Mouse (Mus musculus): ENCODE measurements at regions not wholly inside any gene's neighbourhood (a gene's known extent, or its start where the extent isn't known, plus 50 kb on each side); places are given as distances from the start of the nearest gene placed in this dataset.
A peak's percentile ranks its signal among the peaks of the same experiment; 100 is the strongest.

DNA sequence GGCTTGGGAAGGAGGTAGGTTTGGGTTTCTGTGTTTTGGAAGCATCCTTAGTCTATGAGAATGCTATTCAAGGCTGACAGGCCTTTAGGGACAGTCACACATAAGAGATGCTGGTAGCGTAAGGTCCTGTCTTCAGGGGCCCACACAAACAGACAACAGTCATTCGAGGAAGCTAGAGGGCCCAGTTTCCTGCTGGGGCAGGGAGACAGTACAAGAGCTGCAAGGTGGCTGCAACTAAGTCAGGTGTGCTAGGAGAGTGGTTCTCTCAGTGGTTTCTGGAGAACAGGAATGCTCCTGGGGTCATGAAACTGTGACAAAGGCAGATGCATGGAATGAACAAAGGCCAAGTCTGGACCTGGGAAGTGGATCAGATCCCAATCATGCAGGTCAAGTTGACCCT is 161.1 kb downstream of the Cd24a start:
- no peak for ATAC-seq (replicated peaks in 1 of 2; ENCODE audit: insufficient read depth in 1 of 2, low FRiP score in 2 of 2, low TSS enrichment in 1 of 2, low read depth in 1 of 2, poor library complexity in 2 of 2, severe bottlenecking in 2 of 2)

DNA sequence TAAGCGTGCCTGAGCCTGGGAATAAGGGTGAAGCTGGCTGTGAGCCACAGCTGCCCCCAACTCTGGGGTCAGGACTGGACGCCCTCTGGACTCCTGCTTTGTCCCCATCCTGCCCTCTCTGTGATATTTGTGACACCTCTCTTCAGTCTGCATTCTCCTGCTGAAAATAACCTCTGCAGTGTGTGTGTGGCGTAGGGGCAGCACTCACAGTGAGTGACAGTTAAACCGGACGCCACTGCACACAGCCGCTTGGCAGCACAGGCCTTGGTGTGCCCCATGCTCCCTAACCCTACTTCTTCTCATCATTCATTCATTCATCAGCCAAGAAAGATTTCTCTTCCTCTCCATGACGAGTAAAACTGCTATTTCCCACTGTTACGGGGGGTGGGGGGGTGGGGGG is 161.6 kb downstream of the Cd24a start:
- peak; percentile 17 to 19; a peak in 1 of 4 replicates for ATAC-seq (replicated peaks in 1 of 2; ENCODE audit: insufficient read depth in 1 of 2, low FRiP score in 2 of 2, low TSS enrichment in 1 of 2, low read depth in 1 of 2, poor library complexity in 2 of 2, severe bottlenecking in 2 of 2)

DNA sequence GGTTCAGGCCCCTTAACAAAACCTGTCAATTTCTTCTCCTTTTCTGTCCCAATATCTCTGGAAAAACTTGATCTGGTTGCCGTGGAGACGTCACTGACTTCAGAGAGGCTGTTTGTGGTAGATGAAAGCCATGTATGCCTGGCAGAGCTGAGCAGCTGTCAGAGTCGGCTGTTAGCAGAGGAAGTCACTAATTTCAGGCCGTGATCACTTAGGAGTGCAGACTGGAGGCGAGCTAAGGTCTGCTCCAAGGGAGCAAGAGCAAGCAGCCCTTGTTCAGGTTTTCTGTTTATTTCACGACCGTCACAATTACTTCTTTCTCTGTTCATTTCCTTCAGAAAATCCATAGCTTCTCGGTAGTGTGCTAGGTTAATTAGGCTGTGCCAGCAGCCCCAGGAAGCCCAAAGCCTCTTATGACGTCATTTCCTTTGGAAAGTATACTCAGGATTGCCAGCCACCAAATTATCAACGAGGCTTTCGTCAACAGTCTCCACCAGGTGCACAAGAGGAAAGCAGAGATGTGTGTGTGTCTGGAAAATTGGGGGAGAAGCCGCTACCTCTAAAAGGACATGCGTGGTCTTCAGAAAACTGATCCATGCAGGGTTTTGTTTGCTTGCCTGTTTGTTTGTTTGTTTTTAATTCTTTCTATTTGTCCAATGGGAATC is 161.2 kb downstream of the Qrsl1 start:
- ATAC-seq (replicated peaks in 1 of 2; ENCODE audit: insufficient read depth in 1 of 2, low FRiP score in 2 of 2, low TSS enrichment in 1 of 2, low read depth in 1 of 2, poor library complexity in 2 of 2, severe bottlenecking in 2 of 2): peak; percentile 88 to 89

DNA sequence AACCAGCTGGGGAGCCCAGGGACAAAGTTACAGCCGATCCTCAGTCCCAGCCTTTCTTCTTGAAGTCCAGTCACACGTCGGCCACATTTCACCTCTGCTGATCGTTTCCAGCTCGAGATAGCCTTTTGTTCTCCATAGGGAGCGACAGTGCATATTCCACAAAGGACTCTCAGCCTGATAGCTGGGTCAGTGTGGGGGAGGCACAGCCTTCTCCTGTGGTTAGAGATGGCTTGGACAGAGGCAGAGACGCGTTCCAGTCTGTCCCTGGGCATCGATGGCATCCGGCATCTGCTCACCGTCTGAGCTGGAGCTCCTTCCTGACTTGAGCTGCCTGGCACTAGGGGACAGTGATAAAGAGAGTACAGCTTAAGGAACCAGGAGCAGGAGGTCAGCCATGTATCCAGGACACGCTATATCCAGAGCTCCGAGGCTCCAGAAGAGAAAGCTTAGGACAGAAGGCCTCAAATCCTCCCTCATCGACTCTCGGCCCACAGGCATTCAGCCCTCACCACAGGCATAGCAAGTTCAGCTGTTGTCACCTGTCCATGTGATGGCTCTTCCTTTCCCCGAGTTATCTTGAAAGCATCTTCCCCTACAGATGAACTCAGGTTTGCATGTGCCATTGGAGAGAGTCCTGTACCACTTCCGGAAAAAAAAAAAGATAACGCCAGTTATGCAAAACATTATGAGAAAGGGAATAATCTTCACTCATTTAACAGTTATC is 160.0 kb downstream of the Qrsl1 start:
- ATAC-seq (replicated peaks in 1 of 2; ENCODE audit: insufficient read depth in 1 of 2, low FRiP score in 2 of 2, low TSS enrichment in 1 of 2, low read depth in 1 of 2, poor library complexity in 2 of 2, severe bottlenecking in 2 of 2): no peak

DNA sequence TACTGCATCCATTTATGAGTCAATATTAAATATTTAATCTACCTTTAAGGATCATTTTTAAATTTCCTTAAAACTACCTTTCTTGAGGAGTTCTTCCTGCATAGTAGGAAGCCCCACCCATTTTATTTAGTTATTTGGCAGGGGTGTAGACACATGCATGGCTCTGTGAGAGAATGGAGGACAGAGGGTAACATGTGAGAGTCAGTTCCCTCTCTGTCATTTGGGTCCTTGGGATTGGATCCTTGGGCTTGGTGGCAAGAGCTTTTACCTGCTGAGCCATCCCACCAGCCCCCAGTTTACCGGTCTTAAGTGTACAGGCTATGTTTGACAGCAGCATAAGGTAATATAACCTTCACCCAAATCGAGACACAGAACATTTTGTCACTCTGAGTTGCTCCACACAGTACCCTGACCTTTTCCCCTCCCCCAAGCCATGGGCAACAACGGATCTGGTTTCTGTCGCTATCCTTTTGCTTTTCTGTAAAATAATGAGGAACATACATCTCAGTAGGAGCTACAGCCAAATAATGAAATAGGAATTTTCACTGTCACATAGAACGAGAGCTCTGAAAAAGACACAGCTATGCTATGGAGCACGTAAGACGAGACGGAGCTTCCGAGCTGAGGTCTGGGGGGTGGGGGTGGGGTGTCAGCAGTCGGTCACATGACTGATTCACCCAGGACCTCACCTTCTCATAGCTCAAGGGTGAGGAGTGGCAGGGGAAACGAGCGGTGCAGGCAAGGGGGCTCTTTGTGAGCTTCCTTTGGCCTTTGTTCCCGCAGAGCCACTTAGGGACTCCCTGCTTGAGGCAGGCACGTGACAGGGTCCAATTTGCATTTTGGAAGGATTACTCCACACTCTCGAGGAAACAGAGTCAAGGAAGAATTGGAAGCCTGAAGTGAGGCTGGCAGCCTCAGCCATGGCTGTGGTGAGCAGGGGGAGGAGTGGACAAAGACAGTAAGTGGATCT is 159.2 kb downstream of the Qrsl1 start:
- ATAC-seq (replicated peaks in 1 of 2; ENCODE audit: insufficient read depth in 1 of 2, low FRiP score in 2 of 2, low TSS enrichment in 1 of 2, low read depth in 1 of 2, poor library complexity in 2 of 2, severe bottlenecking in 2 of 2): no peak

DNA sequence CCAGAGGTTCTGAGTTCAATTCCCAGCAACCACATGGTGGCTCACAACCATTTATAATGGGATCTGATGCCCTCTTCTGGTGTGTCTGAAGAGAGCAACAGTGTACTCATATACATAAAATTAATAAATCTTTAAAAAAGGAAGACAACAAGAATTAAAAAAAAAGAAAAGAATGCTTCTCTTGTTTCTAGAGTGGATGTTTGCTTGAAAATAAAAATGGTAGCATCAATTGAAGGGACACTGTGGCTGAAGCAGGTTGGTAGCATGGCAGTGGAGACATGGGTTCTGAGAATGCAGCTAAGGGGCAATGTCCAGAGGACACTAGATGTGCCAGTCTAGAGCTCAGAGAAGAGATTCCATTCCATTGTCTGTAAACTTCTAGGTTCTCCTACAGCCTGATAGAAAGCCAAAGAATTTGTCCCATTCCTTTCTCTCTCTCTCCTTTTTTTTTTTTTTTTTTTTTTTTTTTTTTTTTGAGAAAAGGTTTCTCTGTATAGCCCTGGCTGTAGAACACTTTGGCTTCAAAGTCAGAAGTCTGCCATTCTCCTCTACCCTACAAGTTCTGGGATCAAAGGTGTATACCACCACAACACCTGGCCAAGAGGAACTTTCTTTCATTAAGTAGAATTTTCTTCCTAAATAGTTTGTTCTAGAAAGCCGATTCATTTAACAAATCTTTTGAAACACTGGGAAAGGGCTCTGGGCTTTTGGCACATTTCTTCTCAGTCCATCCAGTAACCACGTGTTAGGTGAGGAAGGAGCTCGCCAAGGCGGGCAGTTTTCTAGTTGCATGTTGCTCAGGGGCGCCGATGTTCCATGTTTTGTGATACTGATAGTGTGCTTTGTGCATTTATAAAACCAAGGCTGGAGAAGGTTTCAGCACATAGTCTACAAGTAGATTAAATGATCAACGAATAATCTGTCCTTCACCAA is 158.1 kb downstream of the Qrsl1 start:
- ATAC-seq (replicated peaks in 1 of 2; ENCODE audit: insufficient read depth in 1 of 2, low FRiP score in 2 of 2, low TSS enrichment in 1 of 2, low read depth in 1 of 2, poor library complexity in 2 of 2, severe bottlenecking in 2 of 2): no peak

DNA sequence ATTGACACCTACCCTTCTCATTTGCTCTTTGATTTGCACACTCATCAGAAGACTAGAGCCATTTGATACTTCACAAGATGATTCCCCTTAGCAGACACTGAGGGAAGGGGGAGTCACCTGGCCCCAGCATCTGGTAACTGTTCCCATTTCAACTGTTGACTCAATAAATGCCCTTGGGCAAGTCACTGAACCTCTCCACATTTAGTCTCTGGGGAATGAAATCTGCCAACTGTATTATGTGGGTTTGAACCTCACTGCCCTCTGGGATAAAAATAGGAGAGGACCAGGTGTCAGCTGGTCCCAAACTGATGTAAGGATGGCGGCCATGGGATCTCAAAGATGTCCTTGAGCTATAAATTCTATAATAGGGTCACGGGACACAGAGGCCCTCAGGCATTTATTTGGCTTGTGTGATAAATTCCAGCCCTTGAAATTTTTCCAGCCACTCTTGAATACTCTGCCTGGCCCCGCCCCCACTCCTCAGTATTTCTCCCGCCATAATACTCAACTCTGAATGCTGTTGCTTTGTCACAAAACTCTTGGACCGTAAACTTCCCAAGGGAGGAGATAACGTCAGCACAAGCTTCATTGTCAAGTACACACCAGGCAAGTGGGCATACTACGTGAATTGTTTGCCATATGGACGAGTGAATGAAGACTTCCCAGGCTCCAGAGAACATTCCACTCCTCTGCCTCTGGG is 155.5 kb downstream of the Qrsl1 start:
- no peak for ATAC-seq (replicated peaks in 1 of 2; ENCODE audit: insufficient read depth in 1 of 2, low FRiP score in 2 of 2, low TSS enrichment in 1 of 2, low read depth in 1 of 2, poor library complexity in 2 of 2, severe bottlenecking in 2 of 2)

DNA sequence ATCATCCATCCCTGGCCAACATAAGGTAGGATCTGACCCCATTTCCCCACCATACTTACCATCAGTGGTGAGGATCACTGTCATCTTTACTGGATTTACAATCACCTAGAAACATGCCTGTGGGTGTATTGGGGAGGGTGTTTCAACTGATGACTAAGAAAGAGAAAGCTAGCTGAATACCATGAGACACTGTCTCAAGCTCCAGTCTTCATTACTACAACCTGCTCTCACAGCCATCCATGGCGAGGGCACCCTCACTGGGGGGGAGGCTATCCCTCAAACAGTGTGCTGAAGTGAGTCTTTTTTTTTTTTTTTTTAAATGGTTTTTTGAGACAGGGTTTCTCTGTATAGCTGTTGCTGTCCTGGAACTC is 154.9 kb downstream of the Qrsl1 start:
- ATAC-seq (replicated peaks in 1 of 2; ENCODE audit: insufficient read depth in 1 of 2, low FRiP score in 2 of 2, low TSS enrichment in 1 of 2, low read depth in 1 of 2, poor library complexity in 2 of 2, severe bottlenecking in 2 of 2): no peak

DNA sequence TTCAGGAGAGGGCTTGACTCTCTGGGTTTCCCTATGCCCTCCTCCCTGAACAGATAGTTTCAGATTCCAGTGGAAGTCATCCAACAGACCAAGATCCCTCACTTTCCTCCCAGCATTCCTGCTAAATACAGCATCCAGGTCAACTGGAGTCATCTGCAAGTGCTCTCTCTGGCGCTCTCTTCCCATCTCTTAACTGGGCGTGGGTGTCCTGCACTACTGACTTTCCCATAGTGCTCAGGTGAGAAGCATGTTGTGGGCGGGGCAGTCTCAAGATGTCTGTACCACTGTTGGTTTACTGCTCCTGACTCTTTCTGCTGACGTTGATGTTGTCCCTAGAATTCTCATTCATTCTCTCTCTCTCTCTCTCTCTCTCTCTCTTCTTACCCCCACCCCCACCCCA is 154.0 kb downstream of the Qrsl1 start:
- ATAC-seq (replicated peaks in 1 of 2; ENCODE audit: insufficient read depth in 1 of 2, low FRiP score in 2 of 2, low TSS enrichment in 1 of 2, low read depth in 1 of 2, poor library complexity in 2 of 2, severe bottlenecking in 2 of 2): no peak

DNA sequence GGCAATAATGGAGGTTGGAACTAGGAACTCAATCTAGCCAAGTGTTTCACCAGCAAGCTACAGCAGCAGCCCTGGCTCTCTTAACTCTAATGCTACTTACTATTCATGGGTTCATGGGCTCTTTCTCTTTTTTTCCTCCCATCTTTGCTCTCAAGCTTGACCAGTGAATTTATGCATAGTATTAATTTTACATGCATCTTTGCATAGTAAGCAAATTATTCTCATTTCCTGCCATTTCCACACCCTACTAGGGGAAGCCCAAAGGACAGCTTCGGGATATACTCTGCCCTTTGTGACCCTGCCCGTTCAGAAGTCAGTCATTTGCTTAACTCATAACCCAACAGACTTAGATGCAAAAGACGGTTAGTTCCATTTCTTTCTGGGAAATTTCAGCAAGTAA is 153.2 kb downstream of the Qrsl1 start:
- ATAC-seq (replicated peaks in 1 of 2; ENCODE audit: insufficient read depth in 1 of 2, low FRiP score in 2 of 2, low TSS enrichment in 1 of 2, low read depth in 1 of 2, poor library complexity in 2 of 2, severe bottlenecking in 2 of 2): no peak

DNA sequence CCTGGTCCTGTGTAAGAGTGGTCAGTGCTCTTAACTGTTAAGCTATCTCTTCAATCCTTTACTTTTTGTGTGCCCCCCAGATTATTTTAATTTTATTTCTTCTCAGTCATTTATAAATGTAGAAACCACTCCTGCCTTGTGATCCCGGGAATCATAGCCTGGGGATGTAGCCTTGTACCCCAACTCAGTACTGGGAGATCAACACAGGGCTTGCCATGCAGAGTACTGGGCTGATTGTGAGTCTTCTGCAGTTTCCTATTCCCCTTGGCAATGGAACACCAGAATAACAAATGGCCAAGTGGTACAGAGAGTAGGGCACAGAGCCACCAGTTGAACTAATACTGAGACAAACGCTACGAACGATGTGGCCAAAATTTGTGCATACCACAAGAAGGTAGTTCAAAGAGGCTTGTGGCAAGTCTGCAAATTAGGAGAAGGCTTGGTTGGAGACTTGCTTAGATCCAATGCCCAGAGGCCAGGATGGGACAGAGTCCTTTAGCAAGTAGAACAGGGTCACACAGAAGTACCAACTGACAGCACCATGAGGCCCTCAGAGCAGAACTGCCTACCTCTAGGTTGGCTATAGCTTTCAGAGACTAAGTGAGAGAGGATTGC is 151.9 kb downstream of the Qrsl1 start:
- ATAC-seq (replicated peaks in 1 of 2; ENCODE audit: insufficient read depth in 1 of 2, low FRiP score in 2 of 2, low TSS enrichment in 1 of 2, low read depth in 1 of 2, poor library complexity in 2 of 2, severe bottlenecking in 2 of 2): no peak

DNA sequence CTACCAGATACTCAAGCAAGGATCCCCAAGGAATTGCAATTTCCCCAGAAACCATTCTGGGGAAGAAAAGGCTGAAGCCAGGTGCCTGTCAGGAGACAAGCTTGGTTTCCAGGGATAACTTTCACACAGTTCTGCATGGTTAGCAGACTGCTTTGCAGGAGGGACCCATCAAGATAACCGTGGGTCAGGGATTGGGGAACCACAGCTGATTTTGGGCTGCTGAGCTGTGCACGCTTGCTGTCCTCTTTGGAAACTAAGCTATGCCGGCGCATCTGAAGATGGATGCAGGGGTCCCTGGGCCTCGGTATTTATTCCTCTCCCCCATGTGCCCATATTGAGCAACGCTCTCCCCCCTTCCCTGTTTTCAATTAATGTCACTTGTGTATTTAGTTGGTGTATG is 151.1 kb downstream of the Qrsl1 start:
- ATAC-seq (replicated peaks in 1 of 2; ENCODE audit: insufficient read depth in 1 of 2, low FRiP score in 2 of 2, low TSS enrichment in 1 of 2, low read depth in 1 of 2, poor library complexity in 2 of 2, severe bottlenecking in 2 of 2): no peak

DNA sequence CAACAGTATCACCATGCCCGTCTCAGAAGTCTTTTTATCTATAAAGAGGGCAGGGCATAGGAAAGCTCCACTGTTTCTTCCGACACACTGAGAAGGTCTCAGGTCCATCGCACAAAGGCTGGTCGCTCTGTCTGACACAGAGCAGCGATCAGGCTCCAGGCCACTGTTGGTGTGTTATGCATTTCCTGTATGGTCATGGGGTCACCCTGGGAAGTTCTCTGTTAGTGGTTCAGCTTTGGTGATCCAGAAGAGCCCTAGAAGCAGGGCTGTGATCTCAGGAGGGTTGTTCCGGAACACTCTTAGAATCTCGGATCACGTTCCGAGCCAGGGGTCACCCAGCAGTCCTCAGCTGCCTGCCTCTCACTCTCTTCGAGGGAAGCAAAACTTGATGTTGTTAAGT is 150.7 kb downstream of the Qrsl1 start:
- no peak for ATAC-seq (replicated peaks in 1 of 2; ENCODE audit: insufficient read depth in 1 of 2, low FRiP score in 2 of 2, low TSS enrichment in 1 of 2, low read depth in 1 of 2, poor library complexity in 2 of 2, severe bottlenecking in 2 of 2)

DNA sequence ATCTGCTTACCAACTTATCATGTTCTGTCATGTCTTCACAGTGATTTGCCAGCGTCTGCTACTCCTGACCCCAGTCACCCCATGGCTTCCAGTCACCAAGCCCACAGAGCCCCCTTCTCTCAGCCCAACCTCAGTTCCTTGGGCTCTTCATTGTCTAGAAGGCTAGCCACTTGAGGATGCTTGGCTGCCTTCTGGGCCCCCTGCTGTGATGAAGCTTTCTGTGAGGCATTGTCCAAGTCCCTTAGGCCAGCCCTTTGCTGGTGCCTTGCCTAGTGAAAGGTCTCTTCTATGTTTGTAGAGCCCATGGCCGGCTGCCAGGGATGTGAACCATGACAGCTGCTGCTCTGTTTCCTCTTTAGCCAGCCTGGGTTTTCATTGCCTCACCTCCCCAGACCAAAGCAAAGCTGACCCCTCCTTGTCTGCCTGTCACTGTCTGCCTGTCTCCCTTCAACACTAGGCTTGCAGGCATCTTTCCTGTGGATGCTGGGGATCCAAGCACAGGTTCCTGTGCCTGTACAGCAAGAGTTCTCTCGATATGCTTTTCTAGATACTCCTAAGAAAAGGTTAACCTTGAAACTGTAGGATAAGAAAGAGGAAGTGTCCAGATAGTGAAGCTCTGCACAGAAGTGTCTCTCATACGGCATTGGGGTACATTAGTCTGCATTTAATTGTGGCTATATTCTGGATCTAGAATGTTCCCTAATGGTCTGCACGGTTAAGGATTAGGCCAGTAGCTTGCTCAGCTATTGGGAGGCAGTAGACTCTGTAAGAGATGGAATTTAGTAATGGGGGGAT is 149.5 kb downstream of the Qrsl1 start:
- ATAC-seq (replicated peaks in 1 of 2; ENCODE audit: insufficient read depth in 1 of 2, low FRiP score in 2 of 2, low TSS enrichment in 1 of 2, low read depth in 1 of 2, poor library complexity in 2 of 2, severe bottlenecking in 2 of 2): peak; percentile 76 to 89

DNA sequence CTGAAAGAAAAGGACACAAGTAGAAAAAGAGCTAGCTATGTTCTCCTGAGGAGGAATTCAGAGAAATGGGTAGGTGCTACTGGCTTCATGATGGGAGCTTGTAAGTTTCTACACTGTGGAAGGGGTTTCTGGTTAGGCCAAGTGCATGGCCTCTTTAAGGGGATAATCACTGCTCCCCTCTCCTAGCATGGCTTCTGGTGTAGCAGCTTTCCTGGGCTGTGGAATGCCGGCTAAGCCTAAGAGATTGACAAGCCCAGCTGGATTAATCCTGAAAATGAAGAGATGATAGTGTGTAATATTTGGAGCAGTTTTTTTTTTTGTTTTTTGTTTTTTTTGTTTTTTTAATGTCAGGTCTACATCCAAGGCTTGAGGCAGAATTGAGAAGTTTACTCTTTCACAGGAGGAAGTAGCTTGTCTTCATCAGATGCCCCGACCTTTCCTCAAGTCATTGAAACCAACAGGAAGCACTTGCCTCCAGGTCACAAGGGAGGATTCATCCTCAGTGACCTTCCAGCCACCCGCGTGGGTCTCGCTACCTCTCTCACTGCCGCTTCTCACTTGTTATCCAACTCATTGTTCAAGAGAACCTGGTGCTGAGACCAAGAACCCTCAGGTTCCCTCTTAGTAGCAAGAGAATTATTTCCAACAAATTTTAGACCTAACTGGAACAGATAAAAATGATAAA is 144.5 kb downstream of the Qrsl1 start:
- ATAC-seq (replicated peaks in 1 of 2; ENCODE audit: insufficient read depth in 1 of 2, low FRiP score in 2 of 2, low TSS enrichment in 1 of 2, low read depth in 1 of 2, poor library complexity in 2 of 2, severe bottlenecking in 2 of 2): no peak

Measured in hematopoietic stem cell, adult 5-6 weeks (primary cell).